Mouse (Mus musculus): Measurements from ENCODE around the gene Gm6034.
"Not testable (repeated sequence)": the region's sequence is repeated elsewhere in the genome, so short reads cannot be mapped to it uniquely, and the experiment has no call there.

The Gm6034 gene

GRCm38 (mm10) chr17:36083266-36083869 is 40.6 kb downstream of the Gm6034 start:
- peak; percentile 77 for DNase-seq

- no peak for DNase-seq
Observed at GRCm38 (mm10) chr17:36083870-36084451, 41.2 kb downstream of the Gm6034 start.

- not testable (repeated sequence) for DNase-seq
Observed at GRCm38 (mm10) chr17:36085976-36086375, 43.2 kb downstream of the Gm6034 start.

GRCm38 (mm10) chr17:36091933-36092332 is 49.2 kb downstream of the Gm6034 start:
- DNase-seq, result not testable (repeated sequence)

GRCm38 (mm10) chr17:36092520-36092919 is 49.8 kb downstream of the Gm6034 start:
- DNase-seq, result not testable (repeated sequence)

- DNase-seq, result no peak
Observed at GRCm38 (mm10) chr17:36093936-36094335, 51.2 kb downstream of the Gm6034 start.

GRCm38 (mm10) chr17:36099603-36100002 is 56.8 kb downstream of the Gm6034 start:
- DNase-seq, result not testable (repeated sequence)

- peak; percentile 70 for DNase-seq
Observed at GRCm38 (mm10) chr17:36102091-36102490, 59.3 kb downstream of the Gm6034 start.

Measured in kidney, adult 11 months (tissue).